In the genomic region with DNA sequence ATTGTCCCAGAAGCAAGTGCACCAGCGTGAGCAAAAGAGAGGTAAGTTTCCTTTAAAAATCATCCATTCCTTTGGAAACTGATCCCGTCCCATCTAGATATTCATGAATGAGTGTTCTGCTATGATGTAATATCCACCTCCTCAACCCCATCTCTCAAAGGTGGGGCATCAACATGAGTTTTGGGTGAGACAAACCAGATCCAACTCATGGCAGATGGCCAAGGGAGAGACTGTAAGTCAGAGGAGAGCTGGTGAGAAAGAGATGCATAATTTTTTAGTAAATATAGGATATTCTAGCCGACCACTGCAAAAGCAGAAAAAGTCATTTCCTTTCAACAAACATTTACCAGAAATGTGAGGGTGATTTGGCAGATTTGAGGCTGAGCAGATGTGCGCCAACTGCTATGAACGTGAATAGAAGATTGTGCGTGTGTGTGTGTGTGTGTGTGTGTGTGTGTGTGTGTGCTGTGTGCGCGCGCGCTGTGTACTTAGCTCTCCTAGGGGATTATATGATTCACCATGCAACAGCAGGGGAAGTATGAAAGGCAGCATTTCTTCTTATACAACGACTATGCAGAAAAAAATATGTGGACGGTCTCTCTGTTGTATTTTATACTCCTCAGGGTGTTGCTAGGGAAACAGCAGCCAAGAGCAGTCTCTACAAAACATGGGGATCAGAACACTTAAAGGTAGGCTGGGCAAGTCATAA, we compare ENCODE assay signal across 9 mouse cellular contexts. TPM values are rescaled to one million over a fixed set of nuclear protein-coding genes. Genes with fewer than 3 reads are reported as not detected.
A peak's percentile ranks its signal among the peaks of the same experiment; 100 is the strongest.
DNase-seq lines count a peak whose midpoint lies in the region; ATAC-seq and TF ChIP-seq lines count a peak whose summit lies in the region.
"Had no signal": no experiment of that assay in that cellular context is flagged by ENCODE, and none has a peak within 500 bp of the region (broad histone marks: within the 10 kb centered on the region; RNA-seq: fewer than 3 reads in every experiment).

No protein-coding gene starts in this region.

- H3K27ac ChIP-seq in lung, embryonic 14.5 days (ENCODE audit: low read depth) = 0 out of 2 replicates have a peak overlapping the region, but pooled peaks have one; percentile 42
- H3K27ac ChIP-seq: kidney, postnatal 0 days had no signal

- no peak overlapping the region for H3K4me3 ChIP-seq in lung, embryonic 14.5 days (ENCODE audit: low read depth, low read length)

- H3K9me3 ChIP-seq in lung, embryonic 14.5 days (ENCODE audit: low read depth, low read length) = no peaks in the 10 kb centered on the region

- no peaks in the 10 kb centered on the region for H3K36me3 ChIP-seq in lung, embryonic 14.5 days (ENCODE audit: insufficient read depth)

- H3K4me2 ChIP-seq in lung, embryonic 14.5 days = peak overlapping the region; percentile 4; the same call in 1 of the 2 replicates

- ATAC-seq in lung, embryonic 14.5 days (ENCODE audit: insufficient read depth) = peak; percentile 87

- WGBS in lung, embryonic 14.5 days = 51% methylated on average over 12 of the region's 12 CpGs

- TF ChIP-seq CTCF in lung, embryonic 14.5 days (IDR thresholded peaks at IDR 0.05; ENCODE audit: low read depth) = no peak

- no peaks in the 10 kb centered on the region for H3K27me3 ChIP-seq in lung, embryonic 14.5 days (ENCODE audit: insufficient read depth, low read length)

- DNase-seq in lung, embryonic 14.5 days = peak; percentile 74
- no peak for DNase-seq in lung, adult 18-20 months
- peak; percentile 30 for DNase-seq in forelimb bud, embryonic 11.5 days (ENCODE audit: low read depth, low spot score)
- DNase-seq in layer of hippocampus, postnatal 25 days (ENCODE audit: extremely low spot score in 1 of 2, low spot score in 1 of 2) = peak; percentile 17 to 48
- DNase-seq in right cerebral cortex, postnatal 36 days (ENCODE audit: low spot score in 2 of 2) = peak; percentile 11 to 55
- no peak for DNase-seq in ovary, adult 18-20 months (ENCODE audit: low spot score)
- no peak for DNase-seq in adipocyte (ENCODE audit: low spot score)
- DNase-seq in spleen, postnatal 36 days (ENCODE audit: low spot score in 2 of 2) = no peak

- peaks cover 5% of the 10 kb centered on the region; the same call in 1 of the 2 replicates for H3K4me1 ChIP-seq in lung, embryonic 14.5 days (ENCODE audit: insufficient read depth)

- H3K9ac ChIP-seq in lung, embryonic 14.5 days = no peak overlapping the region

RNA-seq across cellular contexts. Expression of gene Ctsc, which starts 42.9 kb away (rescaled TPM):
- polyA plus RNA-seq in lung, embryonic 14.5 days (2014; fragmentation: Nextera tagmentation; extraction: Ambion mirVana) = 92.5 and 92.6 TPM in 2 replicates
- total RNA-seq in layer of hippocampus, postnatal 25 days (2021) = 10 to 100 TPM; 12.0 to 13.2 TPM

Comparison
In these comparisons a context has a peak if more than half of its experiments do, and no peak if none do; other contexts are left out.
1. DNase-seq: peak in lung, embryonic 14.5 days (single experiment), forelimb bud, embryonic 11.5 days (single experiment), layer of hippocampus, postnatal 25 days (2 of 2) and right cerebral cortex, postnatal 36 days (2 of 2); none in lung, adult 18-20 months (0 of 2), ovary, adult 18-20 months (single experiment), adipocyte (single experiment) and spleen, postnatal 36 days (0 of 2).